Mouse (Mus musculus) c-Kit-positive CD71-negative TER-119-negative erythroid progenitor cells, embryonic 14.5 days (primary cell): ENCODE results near the gene Syngr4.
"Not testable (repeated sequence)": the region's sequence is repeated elsewhere in the genome, so short reads cannot be mapped to it uniquely, and the experiment has no call there.

Experiments
- DNase-seq: peaks from one replicate; pipeline ENCODE4 v3.0.0-alpha.2; 2013; ENCODE audit warnings: low read depth

The Syngr4 gene

GRCm38 (mm10) chr7:45896517-45897257, at the start of gene Syngr4, which contains the start of gene Tmem143:
Gene Syngr4, minus strand, starts transcription at chr7:45896714.
Gene Tmem143, plus strand, starts transcription at chr7:45896941.
- peak; percentile 99 for DNase-seq

DNA sequence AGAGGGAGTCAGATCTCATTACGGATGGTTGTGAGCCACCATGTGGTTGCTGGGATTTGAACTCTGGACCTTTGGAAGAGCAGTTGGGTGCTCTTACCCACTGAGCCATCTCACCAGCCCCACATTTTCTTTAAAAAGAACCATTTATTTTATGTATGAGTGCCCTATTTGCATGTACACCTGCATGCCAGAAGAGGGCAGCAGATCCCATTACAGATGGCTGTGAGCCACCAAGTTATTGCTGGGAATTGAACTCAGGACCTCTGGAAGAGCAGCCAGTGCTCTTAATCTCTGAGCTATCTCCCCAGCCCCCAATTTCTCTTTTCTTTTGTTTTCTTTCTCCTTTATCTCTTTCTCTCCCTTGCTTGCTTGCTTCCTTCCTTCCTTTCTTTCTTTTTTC, 46.8 kb upstream of the Syngr4 start:
- DNase-seq: not testable (repeated sequence)

DNA sequence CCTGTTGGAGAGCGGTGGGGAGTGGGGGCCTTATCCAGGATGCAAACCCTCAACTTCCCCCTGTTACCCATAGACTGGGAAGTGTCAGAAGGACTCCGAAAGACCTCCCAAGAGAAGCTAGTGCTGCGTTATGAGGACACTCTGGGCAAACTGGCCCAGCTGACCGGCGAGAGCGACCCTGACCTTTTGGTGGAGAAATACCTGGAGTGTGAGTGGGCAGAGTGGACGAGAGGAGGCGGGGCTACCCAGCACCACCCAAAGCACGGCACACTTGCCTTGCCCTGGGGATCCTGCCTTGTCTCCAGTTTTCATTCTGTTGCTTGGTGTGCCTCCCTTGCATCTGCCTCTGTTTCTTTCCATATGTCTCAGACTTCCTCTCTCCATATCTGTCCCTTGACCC, 45.5 kb upstream of the Syngr4 start:
- DNase-seq: no peak

- DNase-seq: no peak
Observed at GRCm38 (mm10) chr7:45939836-45940235, 43.3 kb upstream of the Syngr4 start.

DNA sequence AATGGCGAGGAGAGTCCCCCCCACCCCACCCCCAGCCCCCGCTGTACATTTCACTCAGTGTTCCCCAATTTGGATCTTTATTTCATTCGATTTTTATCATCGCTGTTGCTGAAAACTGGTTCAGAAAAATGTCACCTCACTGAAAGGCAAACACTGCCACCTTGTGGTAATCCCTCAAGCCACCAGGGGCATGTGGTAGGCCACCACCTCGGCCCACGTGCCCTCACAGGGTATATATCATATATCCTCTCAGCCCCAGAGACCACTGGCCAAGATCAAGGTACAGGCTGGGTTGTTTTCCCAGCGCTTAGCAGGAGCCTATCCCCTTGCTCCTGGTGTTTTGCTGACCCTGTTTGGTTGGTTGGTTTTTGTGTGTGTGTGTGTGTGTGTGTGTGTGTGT, 38.6 kb upstream of the Syngr4 start:
- peak; percentile 68 for DNase-seq

GRCm38 (mm10) chr7:45933766-45934165, 37.3 kb upstream of the Syngr4 start:
- not testable (repeated sequence) for DNase-seq

GRCm38 (mm10) chr7:45929688-45930087, 33.2 kb upstream of the Syngr4 start:
- no peak for DNase-seq

GRCm38 (mm10) chr7:45928626-45929295, 32.2 kb upstream of the Syngr4 start:
- DNase-seq: no peak

GRCm38 (mm10) chr7:45924429-45924816, 27.9 kb upstream of the Syngr4 start:
- DNase-seq: peak; percentile 52

- DNase-seq: peak; percentile 52
Observed at GRCm38 (mm10) chr7:45923762-45924428, 27.4 kb upstream of the Syngr4 start, which contains the start of gene Ccdc114. Gene Ccdc114, plus strand, starts transcription at chr7:45924072.

DNA sequence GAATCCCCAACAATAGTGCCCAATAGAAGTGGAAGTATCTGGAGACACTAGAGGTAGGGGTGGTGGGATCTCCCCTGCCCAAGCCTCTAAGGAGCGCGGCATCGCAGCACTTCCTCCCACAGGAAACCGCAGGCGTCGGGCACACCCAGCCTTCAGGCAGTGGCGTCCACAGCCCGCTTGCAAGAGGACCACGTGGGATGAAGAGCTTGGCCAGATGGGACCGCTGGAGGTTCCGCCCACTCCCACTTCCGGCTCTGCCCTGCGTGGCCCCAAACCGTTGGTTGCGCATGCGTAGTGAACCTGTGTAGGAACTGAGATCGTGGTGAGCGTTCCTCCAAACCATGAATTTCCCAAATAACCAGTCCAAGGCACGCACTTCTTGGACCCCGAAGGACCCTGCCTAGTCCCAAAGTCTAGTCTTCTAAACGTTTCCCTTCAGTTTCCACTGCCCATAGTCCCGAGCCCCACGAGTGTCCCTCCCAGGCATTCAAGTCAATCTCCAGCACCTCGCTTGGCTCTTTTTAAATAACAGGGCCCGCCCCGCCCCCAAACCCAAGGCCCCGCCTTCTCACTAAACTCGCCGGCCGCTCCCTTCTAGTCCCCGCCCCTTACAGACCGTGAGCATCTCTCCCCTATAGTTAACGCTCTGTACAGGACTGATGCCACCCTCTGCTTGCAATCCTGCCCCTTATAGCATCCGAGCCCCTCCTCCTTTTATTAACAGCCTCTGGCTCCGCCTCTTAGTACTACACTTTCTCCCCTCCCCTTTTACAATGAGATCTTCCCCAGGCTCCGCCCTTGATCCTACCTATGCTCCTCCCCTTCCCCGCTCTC, 26.6 kb upstream of the Syngr4 start:
- peak; percentile 92 for DNase-seq

- DNase-seq: no peak
Observed at GRCm38 (mm10) chr7:45921950-45922600, 25.6 kb upstream of the Syngr4 start.

DNA sequence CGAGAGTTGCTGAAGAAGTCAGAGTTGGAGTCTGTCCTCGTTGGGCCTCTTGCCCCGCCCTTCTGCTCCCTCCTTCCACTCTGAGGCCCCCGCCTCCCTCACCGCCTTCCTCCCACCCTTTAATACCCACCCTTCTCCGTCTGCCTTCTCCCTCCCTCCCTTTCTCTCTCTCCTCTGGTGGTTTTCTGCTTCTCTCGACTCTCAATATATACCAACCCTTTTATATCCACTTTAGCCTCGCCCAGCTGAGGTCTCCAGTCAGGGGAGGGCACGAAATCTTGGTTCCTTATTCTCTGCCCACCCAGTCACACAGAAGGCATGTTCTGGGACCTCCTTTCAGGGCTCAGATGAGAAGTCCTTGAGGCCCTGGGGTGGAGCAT, 24.7 kb upstream of the Syngr4 start, which contains the start of gene Emp3:
TSS of gene Emp3 (minus strand) at position 163 of the 380 bp plus-strand sequence.
- peak; percentile 73 for DNase-seq

GRCm38 (mm10) chr7:45920583-45921241, 24.2 kb upstream of the Syngr4 start:
- DNase-seq: peak; percentile 64

- no peak for DNase-seq
Observed at GRCm38 (mm10) chr7:45919761-45920160, 23.2 kb upstream of the Syngr4 start.

DNA sequence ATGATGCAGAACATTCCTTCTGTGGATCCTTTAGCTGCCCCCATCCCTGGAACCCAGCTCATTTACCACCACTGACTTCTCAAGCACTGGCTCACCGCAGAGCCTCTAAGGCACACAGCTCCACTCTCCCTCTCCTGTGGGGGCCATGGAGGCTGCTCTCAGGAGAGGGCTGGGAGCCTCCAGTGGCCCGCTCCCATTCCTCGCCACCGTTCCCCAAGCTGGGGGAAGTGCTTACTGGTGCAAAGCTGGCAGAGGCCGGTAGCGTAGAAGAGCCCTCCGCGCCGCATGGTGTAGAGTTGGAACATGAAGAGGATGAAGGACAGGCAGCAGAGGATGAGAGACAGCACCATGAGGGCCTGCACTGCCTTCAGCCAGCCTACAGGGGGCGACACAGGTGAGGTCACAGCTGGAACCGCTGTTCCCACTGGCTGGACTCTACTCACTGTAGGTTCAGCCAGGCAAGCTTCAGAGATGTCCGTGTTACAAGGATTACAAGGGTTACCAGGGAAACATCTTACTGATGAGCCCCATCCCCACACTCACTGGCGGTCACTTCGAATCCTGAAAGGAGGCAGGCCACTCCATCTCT, 22.7 kb upstream of the Syngr4 start:
- no peak for DNase-seq

GRCm38 (mm10) chr7:45917926-45918325, 21.4 kb upstream of the Syngr4 start:
- DNase-seq: no peak

DNA sequence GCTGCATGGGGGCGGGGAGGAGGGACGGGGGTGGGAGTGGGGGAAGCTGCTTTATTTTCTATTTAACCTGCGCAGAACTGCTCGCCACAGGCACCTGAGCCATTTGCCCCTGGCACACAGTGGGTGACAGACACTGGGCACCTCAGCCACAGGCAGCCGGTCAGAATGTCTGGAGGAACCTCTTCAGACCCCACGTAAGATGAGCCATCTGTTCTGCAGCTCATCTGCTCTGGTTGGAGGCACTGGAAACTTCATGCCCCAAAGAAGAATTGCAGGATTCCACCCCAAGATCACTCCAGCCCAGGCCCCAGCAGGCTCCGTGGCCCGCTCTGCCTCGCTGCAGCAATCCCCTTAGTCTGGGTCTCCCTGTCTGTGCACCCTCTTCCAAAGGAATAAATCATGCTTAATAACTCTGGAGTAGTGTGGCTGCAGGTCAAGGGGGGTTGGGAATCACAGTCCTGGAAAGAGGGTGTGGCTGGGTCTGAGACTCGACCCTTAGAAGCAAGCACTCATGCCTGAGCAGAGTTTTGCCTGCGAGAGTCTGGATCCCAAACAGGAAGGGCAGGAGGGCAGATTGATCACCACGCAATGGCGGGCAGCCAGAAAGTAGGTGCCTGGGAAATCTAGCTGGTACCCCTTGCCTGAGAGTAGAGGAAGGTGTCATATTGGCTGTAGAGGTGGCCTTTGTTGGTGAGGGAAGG, 20.6 kb upstream of the Syngr4 start:
- no peak for DNase-seq

DNA sequence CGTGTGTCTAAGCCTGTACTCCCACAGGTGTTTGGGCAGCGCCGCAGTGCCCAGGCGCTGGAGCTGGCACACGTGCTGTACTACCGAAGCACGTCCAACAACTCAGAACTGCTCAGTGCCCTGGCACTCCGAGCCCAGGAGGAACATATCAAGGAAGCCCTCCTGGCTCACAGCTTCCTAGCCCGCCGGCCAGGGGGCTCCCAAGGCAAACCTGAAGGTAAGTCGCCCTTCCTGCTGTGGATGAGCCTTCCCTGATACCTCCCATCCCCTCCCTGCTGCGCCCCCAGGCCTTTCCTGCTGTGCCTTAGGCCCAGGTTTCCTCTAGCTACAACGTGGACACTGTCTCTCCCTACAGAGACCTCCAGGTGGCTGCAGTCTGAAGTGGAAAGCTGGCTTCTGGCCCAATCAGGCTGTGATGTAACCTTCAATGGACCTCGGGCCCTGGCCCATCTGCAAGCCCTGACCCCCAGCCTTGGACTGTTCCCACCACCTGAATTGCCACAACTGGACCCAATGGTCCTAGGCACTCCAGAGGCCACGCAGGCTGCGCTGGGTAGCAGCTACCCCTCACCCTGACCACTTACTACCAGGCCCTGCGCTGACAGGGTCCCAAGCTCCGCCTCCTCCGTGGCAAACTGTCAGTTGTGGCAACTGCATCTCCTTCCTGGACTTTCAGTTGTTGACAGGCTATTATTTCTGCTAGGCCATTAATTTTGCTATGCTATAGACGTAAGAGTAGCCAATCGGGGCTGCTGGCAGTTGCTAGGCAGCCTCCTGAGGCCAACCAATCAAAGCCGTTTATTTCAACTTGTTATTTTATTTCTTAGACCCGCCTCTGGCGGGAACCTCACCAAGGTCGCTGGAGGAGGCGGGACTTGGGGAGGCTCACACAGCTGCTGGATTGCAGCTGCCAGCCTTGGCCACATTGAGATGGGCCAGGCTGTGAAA, 19.8 kb upstream of the Syngr4 start:
- peak; percentile 71 for DNase-seq
